Mouse (Mus musculus) ES-E14 (cell line): ENCODE data around the gene Sox5.

ENCODE experiments used
- CHD2 ChIP-seq: IDR thresholded peaks from 2 replicates; pipeline ENCODE4 v1.6.1; 2014; ENCODE audit warnings: mild to moderate bottlenecking, low read depth, low read length, inconsistent platforms
- HCFC1 ChIP-seq: IDR thresholded peaks from 2 replicates; pipeline ENCODE4 v1.6.1; 2012; ENCODE audit warnings: low read length, inconsistent platforms, borderline replicate concordance; ENCODE audit not compliant: insufficient read depth
- MAFK ChIP-seq: IDR thresholded peaks from 2 replicates; pipeline ENCODE4 v1.6.1; 2014; ENCODE audit warnings: mild to moderate bottlenecking, low read depth, low read length, inconsistent platforms; ENCODE audit not compliant: insufficient read depth
- ZC3H11A ChIP-seq: IDR thresholded peaks from 2 replicates; pipeline ENCODE4 v1.6.1; 2012; ENCODE audit warnings: low read depth, mild to moderate bottlenecking, inconsistent platforms, low read length, borderline replicate concordance
- ZNF384 ChIP-seq: IDR thresholded peaks from 2 replicates; pipeline ENCODE4 v1.6.1; 2012; ENCODE audit warnings: low read depth, low read length, inconsistent platforms

GRCm38 (mm10) chr6:144301082-144301481 lies 480.7 kb downstream of the Sox5 start:
- TF ChIP-seq MAFK (no peak), HCFC1 (no peak), CHD2 (no peak), ZNF384 (no peak), ZC3H11A (no peak)
